Mouse (Mus musculus): Measurements from ENCODE around the gene Asb16. TPM values are rescaled to one million over a fixed set of nuclear protein-coding genes. Genes with fewer than 3 reads are reported as not detected.

Gene Asb16
- total RNA-seq (2021), result 10 to 100 TPM; 48.7 to 54.4 TPM
- long read RNA-seq, experiment 1, transcript Asb16-201 (5 exons, 2,843 nt), result major isoform, 5 of 15 reads
- long read RNA-seq, experiment 1, partial matches to known transcripts, result 1 of 15 reads
- long read RNA-seq, experiment 1, other reads (novel, unspliced or antisense), result 9 of 15 reads
- long read RNA-seq, experiment 2, partial matches to known transcripts, result 8 of 12 reads
- long read RNA-seq, experiment 2, other reads (novel, unspliced or antisense), result 1 of 12 reads

DNA sequence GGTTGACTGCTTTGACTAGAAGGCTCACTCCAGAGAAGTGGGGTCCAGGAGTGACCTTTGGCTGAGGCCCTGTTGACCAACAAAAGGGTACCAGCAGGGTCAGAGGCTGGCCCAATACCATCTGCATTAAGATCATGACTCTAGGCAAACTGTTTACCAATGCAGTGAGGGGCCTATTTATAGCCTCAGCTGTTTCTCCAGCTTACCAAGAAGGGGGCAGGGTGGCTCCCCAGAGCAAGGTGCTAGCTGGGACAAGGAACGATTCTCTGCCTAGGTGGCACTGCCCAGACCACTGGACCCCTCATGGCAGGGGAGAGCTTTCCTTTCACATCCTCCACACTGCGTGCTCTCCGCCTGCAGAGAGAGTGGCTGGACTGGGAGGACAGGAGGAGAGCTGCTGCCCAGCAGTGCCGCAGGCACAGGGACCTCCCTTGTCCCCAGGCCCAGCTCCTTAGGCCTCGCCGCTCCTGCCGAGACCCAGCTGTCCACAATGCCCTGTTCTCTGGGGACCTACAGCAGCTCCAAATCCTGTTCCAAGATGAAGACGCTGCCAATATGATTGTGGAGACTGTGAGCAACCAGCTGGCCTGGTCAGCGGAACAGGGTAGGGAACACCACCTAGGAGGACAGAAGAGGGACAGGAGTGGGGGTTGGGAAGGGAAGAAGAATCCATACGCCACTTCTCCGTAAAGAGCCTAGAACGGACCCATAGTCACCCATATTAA lies at the start of gene Asb16:
Asb16 (plus strand) TSS at position 224 of the 725 bp plus-strand sequence.
- DNase-seq, result no peak

DNA sequence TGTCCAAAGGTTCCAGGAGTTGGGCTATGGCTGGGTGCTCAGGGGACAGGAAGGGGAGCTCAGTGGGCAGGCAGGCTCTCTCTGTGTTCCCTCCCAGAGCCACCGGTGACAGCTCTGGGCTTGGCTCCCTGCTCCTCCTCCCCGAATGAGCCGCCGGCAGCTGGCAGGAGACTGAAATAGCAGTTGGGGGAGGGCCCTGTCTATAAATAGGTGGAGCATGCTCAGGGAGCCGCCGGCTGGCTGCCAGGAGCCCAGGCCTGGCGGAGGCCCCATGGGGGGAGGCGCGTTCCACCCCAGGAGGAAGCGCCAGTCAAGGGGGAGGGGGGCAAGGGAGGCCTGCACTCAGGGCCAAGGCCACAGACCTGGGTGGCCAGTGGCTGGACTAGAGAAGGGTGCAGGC lies 49.8 kb upstream of the Asb16 start:
- DNase-seq, result peak; percentile 97

DNA sequence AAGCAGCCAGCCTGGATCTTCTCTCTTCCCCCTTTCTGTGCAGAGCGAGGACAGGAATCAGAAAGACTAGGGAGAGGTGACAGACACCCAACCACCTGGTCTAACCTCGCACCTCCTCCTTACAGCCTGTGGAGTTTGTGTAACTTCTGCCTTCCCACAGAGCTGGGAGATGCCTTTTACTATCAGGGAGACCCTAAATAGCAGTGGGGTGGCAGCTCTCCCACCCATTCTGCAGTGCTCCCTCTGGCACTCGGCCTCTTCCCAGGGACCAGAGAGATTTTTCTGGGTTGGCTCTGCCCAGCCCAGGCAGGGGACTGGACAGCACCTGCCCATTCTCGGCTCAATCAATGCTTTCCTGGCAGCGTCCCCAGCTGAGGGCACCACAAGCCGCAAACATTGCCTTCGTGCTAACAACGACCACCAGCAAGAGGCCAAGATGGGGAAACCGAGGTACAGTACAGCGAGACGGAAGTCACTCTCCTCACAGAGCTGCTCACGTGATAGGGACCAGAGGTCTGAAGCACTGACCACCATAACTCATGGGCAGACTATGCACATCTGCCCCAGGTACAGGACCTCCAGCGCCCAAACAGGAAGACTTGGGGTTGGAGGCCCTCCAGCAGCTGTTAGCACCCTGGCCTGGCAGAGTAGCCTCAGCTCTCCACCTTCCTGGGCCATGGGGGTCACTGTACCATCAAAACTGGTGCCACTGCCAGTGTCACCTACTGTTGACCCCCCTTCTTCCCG lies 49.1 kb upstream of the Asb16 start:
- DNase-seq, result peak; percentile 33

DNA sequence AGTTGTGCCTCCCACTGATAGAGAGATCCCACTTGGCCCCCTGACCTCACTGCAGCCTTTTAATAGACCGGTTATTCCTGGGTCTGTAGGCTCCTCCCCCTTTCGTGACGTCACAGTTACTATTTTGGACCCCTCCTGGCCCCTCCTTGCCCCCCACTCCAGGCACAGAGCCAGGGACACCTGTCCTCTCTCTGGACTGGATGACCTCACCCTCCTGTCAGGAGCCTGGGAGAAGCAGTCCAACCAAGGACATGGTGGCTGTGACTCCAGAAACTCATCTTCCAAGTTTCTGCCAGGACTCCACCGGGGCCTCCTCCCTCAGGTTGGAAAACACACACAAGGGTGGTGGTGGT lies 48.6 kb upstream of the Asb16 start:
- DNase-seq, result peak; percentile 69

DNA sequence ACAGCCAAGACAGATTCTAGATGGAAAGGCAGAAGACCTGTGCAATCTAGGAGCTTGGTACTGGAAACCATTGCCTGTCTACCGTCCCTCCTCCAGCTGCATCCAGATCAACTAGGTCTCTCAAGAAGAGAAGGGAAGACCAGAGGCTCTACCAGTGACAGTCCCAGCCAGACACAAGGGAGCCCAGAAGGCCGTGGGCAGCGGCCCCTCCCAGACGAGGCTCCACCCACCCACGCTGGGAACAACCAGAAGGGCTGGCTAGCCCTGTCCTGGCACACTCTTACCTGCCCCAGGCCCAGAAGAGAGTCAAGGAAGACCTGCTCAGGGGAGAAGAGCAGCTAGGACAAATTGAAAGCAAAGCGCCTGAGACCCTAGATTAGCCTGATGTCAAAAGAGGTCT lies 48.1 kb upstream of the Asb16 start:
- DNase-seq, result peak; percentile 10

DNA sequence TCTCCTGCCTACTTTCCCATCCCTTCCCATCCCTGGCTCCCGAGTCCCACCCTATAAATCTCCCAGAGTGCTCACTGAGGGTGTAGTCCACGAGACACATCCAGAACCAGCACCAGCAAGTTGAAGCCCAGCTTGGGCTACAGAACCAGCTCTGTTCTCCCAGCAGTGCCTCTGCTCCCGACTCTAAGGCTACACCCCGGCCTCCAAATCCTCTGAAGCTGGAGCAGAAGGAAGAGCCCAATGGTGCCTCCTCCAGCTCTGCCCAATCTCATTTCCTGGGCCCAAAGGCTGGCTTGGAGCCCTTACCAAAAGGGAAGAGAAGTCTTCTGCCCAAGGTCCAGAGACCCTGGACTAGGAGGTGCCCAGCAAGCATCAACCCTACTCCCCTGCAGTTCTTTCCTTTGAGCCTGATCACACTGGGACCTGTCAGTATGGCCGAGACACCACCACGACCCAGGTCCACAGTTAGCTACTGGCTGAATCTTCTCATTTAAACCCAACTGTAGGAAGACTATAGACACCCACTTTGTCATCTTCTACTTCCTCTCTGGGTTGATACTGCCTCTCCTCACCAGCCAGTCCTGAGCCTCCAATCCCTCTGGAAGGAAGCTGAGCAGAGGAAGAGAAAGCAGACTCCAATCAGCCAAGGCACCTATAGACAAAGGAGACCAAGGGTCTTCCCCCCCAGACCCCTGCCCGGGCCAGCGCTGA lies 47.1 kb upstream of the Asb16 start:
- DNase-seq, result no peak

DNA sequence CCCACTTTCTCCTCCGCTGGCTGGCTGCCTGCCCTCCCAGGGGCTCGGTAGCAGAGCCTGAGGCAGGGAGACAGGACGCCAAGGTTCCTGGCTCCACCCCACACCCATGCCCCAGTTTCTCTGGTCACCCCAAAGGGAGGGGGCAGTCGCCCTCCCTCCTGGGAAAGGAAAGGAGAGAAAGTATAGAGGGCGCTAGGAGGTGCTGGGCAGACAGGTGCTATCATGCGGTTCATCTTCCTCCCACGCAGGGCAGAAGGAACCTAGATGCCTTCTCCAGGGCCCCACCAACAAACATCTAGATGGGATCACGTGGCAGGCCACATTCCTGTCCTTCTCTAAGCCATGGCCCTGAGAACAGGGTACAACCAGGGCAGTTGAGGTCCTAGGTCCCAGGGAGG lies 46.6 kb upstream of the Asb16 start:
- no peak for DNase-seq

DNA sequence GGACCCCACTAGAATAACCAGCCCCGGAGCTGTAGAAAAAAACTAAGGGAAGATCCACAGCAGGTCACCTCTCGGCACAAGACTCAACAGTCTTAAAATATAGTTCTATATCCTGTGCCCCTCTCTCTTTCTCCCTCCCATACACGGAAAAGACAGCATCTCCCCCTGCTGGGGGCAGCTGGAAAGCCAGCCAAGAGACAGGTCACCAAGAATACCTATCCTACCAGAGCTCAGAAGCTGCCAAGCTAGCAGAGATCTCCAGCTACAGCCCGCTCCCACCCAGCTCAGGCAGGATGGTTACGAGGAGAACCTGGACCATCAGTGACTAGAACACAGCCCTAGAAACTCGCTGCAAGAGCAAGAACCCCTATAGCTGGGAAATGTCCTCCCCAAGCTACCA lies 45.4 kb upstream of the Asb16 start:
- no peak for DNase-seq

DNA sequence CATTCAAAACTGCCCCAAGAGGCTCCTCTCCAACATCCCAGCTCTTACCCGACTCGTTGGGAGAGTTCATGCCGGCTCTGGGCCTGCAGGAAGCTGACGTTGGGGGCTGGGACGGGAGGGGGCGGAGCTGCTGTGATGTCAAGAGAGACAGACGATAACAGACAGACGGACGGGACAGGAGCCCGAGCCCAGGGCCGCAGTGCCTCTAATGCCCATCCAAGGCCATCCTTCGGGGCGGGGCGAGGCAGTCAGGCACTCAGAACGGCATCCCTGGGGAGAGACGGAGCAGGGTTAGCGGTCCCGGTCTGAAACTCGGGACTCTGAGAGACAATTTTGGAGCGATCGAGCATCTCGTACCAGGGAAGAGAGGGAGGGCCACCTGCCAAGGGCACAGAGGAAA lies 43.9 kb upstream of the Asb16 start:
- no peak for DNase-seq

DNA sequence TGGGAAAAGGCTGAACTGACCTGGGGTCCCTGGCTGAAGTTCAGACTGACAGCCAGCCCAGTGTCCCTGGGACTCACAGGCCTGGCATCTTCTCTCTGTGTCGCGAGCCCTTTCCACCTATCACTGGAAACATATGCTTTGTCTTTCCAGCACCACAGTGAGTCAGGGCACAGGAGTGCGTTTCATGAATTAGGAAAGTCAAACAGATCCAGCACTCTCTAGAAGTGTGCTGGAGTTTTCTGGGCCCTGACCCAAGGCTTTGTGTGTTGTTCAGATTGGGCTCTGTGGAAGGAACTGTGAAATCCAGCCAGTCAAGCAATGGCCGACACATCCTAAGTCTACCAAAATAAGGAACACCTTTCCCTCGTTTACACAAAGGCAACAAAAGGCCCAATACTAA lies 43.3 kb upstream of the Asb16 start:
- no peak for DNase-seq

DNA sequence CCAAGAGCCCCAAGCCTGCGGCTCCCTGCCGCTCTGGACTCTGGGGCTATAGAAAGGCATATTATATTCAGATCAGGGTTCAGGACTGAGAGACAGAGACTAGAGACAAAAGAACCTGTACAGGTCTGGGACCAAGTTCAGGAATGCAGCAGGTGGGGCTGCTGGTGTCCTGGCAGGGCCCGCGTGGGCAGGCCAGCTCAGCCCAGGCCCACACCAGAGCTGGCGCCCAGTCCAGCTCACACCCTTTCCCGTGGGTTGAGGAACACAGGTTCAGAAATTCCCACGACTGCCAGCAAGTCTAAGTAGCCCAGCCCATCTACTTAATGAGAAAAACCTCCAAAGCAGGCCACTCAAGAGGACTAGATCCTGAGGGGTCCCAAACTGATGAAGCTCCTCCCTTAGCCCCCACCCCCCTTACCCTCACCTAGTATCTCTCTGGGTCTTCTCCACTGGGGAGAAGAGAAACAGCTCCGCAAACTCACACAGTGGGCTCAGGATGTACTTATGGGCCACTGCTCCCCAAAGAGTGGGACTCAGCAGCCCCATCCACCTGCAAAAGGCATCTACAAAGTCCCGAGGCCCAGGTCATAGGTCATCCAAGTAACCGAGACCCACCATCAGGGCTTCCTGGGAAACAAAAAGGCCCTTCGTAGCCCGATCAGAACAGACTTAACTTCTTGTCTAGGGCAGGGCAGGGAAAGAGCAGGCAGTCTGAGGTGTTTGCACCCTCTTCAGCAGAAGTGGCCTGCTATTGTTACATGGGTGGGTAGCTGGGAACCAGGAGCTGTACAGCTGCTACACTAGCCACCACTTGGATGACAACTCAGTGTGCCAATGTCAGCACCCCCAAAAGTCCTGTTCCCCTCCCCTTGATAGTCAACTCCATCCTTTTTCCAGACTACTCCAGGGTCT lies 42.2 kb upstream of the Asb16 start:
- no peak for DNase-seq

DNA sequence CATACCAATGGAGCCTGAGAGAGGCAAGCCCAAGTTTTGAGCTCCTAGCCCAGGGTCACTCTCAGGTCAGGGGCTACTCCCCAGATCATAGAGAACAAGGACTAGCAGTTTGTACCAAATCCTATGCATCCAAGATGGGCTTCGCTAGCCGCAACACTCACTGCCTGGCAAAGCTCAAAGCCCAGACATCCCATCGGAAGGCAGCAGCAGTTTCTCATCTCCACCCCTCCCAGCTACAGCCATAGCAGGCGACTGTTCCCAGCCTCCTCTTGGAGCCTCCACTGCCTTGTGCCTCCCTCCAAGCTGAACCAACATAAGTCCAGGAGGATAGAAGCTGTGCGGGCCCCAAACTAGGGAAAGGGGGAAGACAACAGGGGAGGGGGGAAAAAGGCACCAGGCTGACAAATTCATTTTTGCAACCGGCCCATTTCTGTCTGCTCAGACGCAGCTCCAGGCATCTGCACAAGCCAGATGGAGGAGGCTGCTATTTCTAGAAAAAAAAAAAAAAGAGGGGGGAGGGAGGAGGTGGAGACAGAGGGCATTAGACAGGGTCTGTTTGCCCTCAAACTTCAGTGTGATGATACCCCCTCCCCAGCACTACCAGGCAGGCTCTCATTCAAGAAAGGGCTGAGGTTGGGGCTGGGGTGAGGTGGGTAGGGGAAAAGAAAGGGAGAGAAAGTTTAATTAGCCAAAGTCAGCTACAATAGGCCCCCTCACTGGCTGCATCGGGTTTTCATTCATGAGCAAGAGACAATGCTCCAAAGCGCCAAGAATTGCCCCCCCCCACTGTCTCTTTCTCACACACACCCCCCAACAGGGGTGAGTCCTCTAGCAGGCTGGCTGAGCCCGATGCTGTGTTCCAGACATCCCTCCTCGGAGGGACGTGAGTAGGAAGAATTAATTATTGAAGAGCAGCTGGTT lies 41.0 kb upstream of the Asb16 start:
- no peak for DNase-seq

DNA sequence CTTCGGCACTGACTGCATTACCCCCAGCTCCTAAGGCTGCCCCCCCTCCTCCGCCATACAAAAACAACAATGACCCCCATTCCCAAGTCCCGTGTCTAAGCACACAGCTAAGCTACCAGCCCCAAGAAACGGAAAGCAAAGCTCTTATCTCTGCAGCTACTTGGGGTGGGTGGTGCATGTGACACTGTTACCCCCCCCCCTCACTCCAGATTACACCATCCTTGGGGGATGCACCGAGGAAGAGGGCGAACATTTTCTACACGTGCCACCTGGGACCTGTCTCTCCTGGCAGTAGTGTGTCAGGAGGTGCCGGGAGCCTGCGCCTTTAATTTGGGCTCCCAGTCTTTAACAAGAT lies 40.4 kb upstream of the Asb16 start:
- no peak for DNase-seq

DNA sequence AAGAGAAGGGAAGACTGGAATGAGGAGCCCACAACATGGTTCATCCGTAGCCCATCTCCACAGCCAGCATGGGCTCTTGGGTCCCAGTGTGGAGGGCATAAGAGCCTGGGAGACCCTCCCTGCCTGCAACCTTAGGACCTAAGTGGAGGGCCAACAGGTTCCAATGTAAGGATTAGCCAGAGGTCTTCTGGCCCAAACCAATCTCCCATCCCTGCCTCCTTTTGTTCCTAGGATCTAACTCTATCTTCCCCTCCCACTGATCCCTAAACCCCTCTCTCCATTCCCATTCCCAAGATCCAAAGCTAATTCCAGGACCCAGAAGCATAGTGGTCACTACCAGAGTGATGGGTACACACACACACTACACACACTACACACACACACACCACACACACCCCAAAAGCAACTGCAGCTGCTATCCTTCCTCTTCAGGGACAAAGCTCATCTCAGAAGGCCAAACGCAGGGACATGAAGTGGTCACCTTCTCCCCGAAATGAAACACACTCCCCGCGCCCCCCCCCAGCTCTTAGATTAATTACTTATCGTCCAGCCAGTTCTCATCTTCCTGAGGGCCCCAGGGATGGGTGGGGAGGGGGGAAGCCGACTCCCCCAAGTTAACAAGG lies 39.8 kb upstream of the Asb16 start:
- DNase-seq, result no peak

DNA sequence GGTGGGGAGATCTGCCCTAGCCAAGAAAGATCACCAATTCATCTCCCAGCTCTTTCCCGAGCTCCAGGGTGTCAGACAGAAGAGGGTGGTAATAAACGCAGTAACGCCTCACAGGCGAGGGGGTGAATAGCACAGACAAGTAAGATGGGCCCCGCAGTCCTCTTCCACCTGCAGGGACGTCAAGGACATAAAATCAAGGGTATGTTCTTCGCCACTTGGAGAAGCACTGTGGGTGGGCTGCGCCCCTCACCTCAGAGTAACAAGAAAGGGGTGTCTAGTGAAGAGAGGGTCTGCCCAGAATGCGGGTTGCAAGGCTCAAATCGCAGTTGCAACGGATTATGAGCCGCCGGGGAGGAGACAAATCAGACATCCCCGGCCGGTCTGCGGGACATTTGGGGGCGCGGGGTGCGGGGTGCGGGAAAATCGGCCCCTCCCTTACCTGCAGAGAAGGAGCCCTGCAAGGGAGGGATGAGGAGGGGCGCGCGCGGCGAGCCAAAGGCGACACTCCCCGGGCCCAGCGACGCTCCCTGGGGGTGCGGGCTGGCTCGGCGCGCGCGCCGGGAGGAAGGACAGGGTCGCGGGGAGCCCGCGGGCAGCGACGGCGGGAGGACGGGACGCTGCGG lies 39.1 kb upstream of the Asb16 start:
- DNase-seq, result peak; percentile 17

DNA sequence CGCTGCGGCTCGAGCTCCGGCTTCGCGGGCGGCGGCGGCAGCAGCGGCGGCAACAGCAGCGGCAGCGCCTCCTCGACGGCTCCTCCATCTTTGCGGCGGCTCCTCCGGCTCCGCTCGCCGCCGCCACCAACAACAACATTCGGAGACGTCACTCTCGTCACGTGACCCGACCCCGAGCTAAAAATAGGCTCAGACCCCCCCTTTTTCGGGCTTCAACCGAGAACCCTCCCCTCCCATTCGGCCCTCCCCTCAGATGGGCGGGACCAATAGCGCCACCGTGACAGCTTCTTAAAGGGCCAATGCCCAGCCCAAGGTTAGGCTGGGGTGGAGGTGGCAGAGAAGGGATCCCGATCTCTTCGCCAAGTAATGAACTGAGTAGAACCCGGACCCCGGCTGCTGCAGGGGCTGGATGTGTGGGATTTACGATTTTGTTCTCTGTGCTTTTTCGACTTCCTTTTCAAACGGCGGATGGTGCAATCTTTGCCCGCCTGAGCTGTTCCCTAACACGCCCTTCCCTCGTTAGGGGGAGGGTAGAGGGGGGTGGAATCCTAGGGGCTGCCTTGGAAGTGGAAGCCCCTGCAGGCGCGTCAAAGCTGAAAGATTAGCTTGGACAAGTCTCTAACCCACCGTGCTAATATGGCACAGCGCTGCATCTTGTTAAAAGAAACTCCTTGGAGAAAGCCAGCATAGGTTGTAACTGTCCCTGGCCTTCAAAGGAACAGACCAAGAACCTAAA lies 38.4 kb upstream of the Asb16 start, which contains the start of gene Hdac5:
Hdac5 (minus strand) TSS at position 161 of the 736 bp plus-strand sequence.
- DNase-seq, result peak; percentile 96

DNA sequence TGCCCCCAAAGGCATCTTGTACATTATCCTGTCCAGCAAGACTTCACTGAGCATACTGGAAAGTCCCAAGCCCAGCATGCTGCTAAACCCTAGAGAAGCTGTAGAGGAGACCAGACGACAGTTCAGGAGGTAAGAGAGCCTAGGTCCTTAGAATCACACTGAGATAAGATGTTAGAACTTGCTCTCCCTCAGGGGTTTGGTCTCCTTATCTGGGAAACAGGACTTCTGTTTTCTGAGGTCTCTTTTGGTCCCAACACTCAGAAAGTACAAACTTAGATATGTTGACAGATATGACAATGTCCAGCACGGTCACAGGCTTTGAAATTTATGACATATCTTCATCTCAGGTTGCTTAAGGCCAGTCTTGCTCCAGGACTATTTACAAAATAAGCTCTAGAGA lies 32.5 kb upstream of the Asb16 start:
- no peak for DNase-seq

DNA sequence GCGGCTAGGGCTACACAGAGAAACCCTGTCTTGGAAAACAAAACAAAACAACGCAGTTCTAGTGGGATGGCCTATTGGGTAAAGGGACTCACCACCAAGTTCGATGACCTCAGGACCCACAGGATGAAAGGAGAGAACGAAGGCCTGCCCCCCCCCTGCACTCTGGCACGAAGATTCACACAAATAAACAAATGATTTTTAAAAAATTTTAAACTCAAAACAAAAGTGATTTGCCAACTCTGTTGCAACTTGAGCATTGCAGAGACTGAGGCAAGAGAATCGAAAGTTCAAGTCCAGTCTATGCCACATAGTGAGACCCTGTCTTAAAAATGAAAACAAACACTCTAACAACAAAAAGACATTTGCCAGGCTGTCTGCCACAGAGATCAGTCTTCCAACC lies 27.9 kb upstream of the Asb16 start:
- DNase-seq, result no peak

DNA sequence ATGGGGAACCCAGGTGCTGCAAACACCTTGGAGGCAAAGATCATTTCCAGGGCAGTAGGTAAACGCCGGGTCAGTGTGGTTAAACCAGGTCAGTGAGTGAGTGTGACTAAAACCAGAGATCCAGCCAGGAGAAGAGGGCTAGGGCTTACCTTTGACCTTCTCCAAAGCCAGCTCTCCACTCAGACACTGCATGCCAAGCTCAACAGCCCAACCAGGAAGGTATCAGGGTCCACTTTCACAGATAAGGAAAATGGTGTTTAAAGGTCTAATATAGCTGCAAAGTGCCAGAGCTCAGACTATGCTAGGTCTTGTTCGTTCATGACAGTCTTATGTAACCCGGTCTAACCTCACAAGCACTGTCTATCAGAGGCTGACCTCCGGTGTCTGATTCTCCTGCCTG lies 27.3 kb upstream of the Asb16 start:
- DNase-seq, result no peak

Data from gastrocnemius, postnatal 10 days (tissue).